Mouse (Mus musculus): ENCODE data around the gene Adad1. TPM values are rescaled to one million over a fixed set of nuclear protein-coding genes. Genes with fewer than 3 reads are reported as not detected.

Gene Adad1
- polyA plus RNA-seq (2014; fragmentation: Illumina TruSeq; extraction: RNeasy Lipid Tissue Mini Kit (QIAGEN cat#74804); ENCODE audit: low read depth, low replicate concordance): not detected

GRCm38 (mm10) chr3:37063406-37063805, at the start of gene Adad1:
TSS of gene Adad1 (plus strand) at chr3:37063527.

DNA sequence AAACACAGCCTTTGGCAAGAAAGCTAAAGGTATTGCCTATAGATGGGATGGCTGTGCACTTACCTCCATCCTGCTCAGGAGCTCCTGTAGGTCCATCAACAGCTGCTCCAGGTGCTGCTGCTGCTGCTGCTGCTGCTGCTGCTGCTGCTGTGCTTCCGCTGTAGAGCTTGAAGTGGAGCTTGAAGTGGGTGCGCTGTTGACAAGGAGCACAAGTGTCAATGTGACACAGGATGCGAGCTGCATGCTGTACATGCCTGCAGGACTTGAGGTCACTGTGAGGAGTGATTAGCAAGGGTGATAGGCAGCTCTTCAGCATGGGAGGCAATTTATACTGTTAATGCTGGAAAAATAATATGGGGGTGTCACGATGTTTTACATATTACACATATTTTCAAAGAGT, 62.3 kb downstream of the Adad1 start, which contains the start of gene Il2:
Il2 (minus strand) TSS at position 305 of the 400 bp plus-strand sequence.

Other genes starting within 250 kb of the Adad1 start
- 49.2 TPM for gene 4932438A13Rik, start 200.4 kb upstream of the Adad1 start, polyA plus RNA-seq (2014; fragmentation: Illumina TruSeq; extraction: RNeasy Lipid Tissue Mini Kit (QIAGEN cat#74804); ENCODE audit: low read depth, low replicate concordance)
- gene Il2, start 62.4 kb downstream of the Adad1 start, polyA plus RNA-seq (2014; fragmentation: Illumina TruSeq; extraction: RNeasy Lipid Tissue Mini Kit (QIAGEN cat#74804); ENCODE audit: low read depth, low replicate concordance): not detected
- gene Il21, start 169.1 kb downstream of the Adad1 start, polyA plus RNA-seq (2014; fragmentation: Illumina TruSeq; extraction: RNeasy Lipid Tissue Mini Kit (QIAGEN cat#74804); ENCODE audit: low read depth, low replicate concordance): not detected
- 0.72 TPM for gene Bbs12, start 249.0 kb downstream of the Adad1 start, polyA plus RNA-seq (2014; fragmentation: Illumina TruSeq; extraction: RNeasy Lipid Tissue Mini Kit (QIAGEN cat#74804); ENCODE audit: low read depth, low replicate concordance)
- 1.7 TPM for gene Cetn4, start 249.2 kb downstream of the Adad1 start, polyA plus RNA-seq (2014; fragmentation: Illumina TruSeq; extraction: RNeasy Lipid Tissue Mini Kit (QIAGEN cat#74804); ENCODE audit: low read depth, low replicate concordance)